Mouse (Mus musculus) regulatory T cell (primary cell): Measurements from ENCODE around the gene Hsd17b13.
"Not testable (repeated sequence)": the region's sequence is repeated elsewhere in the genome, so short reads cannot be mapped to it uniquely, and the experiment has no call there.

ENCODE experiments used
- in situ Hi-C: fragments of 300-600 bp; cut with MboI, MseI; formaldehyde crosslinking; loops from one replicate; pipeline ENCODE4 v1.15.1; 2025; ENCODE audit warnings: high pct_unique_total_duplicates

Hsd17b13 gene

DNA sequence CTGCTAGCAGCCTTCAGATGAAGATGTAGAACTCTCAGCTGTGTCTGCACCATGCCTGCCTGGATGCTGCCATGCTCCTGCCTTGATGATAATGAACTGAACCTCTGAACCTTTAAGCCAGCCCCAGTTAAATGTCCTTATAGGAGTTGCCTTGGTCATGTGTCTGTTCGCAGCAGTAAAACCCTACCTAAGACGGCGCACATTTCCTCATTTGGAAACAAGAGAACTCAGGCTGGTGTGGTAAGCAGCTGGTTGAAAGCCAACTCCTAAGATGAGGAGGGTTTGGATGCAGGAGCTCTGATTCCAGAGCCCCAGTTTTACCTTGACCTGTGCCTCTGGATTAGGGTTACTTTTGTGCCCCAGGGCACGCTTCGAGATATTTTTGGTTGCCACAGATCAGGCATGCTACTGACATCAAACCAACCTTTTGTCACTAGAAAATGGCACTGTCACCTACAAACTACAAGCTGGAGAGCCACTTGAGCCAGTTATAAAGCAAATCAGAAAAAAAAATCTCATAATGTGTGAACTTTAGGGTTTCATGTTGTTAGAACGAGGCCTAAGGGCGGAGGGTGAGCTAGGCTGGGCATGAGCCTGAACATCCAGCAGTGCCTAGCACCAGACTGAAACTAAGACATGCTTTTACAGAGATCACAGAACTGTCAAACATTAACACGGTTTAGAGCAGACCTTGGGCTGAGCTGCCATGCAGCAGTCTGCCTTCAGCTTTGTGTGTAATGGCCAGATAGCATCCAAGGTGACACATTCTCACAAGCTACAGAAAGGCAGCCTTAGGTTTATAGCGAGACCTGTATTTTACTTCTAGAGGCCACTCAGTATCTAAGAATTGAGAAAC is 3.7 kb upstream of the Hsd17b13 start:
- in situ Hi-C loops = no loop called here

DNA sequence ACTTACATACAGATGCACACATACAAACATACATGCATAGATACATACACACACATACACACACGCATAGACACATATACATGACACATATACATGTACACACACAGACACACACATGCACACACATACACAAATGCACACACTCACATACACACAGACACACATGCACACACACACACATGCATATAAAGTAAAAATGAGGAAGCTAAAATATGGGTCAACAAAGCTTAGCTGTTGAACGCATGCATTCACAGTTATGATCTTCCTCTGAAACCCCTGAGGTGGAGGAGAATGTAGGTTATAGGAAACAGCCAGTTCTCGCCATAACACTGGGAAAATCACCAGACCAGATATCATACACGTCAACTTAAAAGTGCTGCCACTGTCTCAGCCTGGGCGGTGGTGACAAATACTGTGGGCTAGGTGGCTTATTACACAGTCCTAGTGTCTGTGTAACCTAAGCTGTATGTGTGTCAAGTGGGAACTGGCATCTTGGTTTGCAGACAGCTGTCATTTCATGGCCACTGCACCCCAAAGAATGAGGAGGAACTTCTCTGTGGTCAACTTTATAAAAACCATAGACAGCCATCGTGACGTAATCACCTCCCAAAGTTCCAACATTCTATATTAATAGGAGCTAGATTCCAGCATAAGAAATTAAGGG is 829 bp upstream of the Hsd17b13 start:
- in situ Hi-C loops = no loop called here

- in situ Hi-C loops = no loop called here
These were observed 1.5 kb downstream of the Hsd17b13 start for GRCm38 (mm10) chr5:103975736-103976135.

DNA sequence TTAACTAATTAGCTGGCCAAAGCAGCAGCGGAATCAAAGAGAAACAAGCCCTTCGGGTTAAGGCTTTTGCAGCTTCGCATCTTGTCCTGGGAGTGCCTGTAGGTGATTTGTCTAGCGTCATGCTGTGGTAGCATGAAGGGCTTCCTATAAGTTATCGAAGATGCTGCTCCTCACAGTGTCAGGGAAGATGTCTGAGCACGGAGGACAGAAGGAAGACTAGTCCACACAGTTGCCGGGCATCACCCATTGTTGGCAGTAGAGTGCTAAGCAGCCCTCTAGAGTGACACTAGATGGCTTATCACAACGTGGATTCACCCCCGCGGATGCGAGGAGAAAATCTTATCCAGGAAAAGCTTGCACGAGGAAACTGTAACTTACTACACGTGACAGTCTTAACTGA is 4.4 kb downstream of the Hsd17b13 start:
- in situ Hi-C loops = no loop called here

- in situ Hi-C loops = no loop called here
These were observed 4.8 kb downstream of the Hsd17b13 start for GRCm38 (mm10) chr5:103972379-103972778.

- in situ Hi-C loops = no loop called here
These were observed 6.2 kb downstream of the Hsd17b13 start for GRCm38 (mm10) chr5:103971051-103971450.

- in situ Hi-C loops = no loop called here
These were observed 14.2 kb downstream of the Hsd17b13 start for GRCm38 (mm10) chr5:103962935-103963429.

GRCm38 (mm10) chr5:103954638-103955037 is 22.6 kb downstream of the Hsd17b13 start:
- in situ Hi-C loops = no loop called here

DNA sequence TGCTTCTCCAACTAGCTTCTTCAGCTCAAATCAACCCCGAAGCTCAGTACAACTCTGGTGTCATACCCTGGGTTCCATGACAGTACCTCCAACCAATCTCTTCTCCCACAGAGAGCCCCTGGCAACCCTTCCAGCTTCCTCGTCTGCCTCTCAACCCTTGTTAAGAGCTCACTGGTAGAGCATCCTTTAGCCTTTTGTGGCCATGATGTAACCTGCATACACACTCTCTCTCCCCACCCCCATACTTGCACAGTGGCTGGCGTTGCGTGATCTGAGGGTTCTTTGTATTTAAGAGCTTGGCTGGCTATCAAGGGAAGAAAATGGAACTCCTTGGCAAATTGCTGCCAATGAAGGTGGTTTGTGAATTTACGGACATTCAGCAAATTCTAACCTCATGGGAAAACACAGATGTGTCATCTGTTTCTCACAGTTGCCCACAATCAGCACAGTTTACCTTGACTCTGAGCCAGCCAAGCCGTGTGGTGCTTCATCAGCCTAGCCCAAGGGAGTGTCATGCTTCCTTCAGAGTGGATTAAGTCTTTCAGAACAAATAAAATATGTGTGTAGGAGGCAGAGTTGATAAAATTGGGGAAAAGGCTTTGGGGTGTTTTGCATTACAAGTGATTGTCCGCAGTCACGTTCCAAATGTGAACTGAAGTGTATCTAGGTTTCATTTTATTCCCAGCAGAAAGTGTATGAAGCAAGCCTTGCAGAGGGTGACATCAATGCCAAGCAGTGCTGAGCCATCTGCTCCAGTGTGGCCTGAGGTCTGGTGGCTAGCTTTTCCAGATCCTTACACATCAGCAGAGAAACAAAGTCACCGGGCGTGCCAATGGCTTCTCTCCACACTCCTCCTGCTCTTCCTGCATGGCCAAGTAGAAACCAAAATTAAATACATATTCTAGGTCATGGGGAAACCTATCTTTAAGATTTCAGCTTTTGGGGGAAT is 23.8 kb downstream of the Hsd17b13 start:
- in situ Hi-C loops = no loop called here

GRCm38 (mm10) chr5:103950138-103950537 is 27.1 kb downstream of the Hsd17b13 start:
- in situ Hi-C loops = not testable (repeated sequence)

GRCm38 (mm10) chr5:103943183-103943582 is 34.0 kb downstream of the Hsd17b13 start:
- in situ Hi-C loops = no loop called here

DNA sequence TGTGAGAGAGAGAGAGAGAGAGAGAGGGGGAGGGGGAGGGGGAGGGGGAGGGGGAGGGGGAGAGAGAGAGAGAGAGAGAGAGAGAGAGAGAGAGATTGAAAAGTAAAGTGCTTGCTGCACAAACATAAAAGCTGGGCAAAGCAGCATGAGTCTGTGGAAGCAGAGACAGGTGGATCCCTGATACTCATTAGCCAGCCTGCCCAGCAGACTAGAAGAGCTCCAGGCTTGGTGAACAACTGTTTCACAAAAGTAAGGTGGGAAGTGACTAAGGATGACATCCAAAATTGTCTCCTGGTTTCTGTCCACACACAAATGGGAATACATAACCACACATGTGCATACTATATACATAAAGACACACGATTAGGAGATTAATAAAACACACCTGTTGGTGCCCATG is 37.4 kb downstream of the Hsd17b13 start:
- in situ Hi-C loops = no loop called here

DNA sequence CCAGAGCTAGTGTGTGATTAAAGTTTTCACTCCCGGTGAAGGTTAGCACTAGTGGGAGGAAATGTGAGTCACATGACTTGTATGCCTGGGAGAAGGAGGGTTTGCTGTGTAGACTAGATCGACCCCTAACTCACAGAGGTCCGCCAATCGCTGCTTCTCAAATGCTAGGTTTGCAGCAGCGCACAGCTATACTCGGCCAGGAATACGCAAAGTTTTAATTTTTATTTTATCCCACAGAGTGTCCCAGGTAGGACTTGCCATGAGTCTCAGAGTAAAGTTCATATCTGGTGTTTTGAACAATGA is 37.9 kb downstream of the Hsd17b13 start:
- in situ Hi-C loops = no loop called here

DNA sequence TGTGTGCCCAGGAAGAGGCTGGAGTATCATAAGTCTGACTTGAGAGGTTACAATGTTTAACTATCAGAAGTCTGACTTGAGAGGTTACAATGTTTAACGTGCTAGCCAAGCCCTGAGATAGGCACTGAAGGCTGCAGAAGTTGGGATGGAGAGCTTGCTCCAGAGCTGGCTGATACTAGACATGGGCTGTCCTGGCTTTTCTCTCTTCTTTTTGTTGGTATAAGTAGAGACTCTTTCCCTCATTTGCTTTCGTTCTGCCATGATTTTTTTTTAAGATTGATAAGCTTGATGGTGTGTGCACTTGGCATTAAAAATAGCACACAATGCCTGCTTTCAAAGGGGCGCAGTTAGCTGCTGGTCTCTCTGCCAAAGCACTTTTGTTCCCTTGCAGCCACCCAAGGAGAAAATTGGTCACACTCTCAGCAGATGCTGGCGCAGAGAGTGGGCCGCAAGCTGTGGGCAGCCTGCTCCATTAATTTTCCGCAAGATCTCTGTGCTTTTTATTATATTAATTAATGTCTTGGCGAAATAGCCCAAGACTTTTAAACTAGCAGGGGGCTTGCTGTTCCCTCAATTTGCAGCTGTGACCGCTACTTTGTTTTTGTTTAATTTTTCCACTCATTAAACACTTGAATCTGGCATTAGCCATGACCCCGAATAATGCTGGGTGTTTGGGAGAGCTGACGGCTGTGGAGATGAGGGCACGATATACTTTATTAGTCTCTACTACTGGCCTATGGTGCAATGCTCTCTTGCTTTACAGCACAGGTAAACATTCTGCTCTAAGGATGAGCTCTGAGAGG is 38.5 kb downstream of the Hsd17b13 start:
- in situ Hi-C loops = no loop called here

GRCm38 (mm10) chr5:103936906-103937589 is 40.2 kb downstream of the Hsd17b13 start:
- in situ Hi-C loops = no loop called here

DNA sequence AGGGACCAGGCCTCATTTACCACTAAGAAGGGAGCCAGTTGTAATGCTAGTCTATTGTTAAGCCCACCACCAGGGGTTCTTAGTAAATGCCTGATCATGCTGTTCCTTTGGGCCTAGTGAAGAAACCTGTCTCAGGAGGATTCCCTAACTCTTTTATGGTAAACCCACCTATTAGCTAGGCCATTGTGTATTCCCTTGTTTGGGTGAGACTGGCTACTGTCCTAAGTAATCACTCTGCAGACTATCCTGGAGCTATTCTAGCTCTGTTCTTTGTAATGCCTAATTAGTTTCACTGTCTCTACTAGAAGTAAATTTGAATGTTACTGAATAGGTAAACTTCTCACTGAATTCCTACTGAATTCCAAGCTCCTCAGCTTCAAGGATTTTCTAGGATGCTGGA is 45.3 kb downstream of the Hsd17b13 start:
- in situ Hi-C loops = not testable (repeated sequence)

DNA sequence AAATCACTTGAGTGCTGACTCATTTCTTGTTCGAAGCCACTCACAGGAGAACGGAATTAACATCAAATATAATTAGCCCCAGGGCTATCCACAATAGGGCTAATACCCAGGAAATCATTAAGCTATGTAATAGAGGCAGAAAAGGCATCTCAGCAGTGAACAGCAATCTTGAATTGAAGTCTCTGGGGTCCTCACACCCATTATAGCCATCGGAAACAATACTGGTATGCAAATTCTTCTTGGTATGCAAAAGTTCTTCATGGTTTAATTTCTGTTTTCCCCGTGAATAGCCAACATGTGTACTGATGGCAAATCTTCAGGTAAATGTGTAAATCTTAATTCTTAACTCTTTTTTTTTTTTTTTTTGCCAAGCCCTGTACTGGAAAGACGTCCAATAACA is 46.7 kb downstream of the Hsd17b13 start:
- in situ Hi-C loops = no loop called here

- in situ Hi-C loops = loop anchor here (5.0 kb wide), 1 partner anchor 76 kb away; no protein-coding TSS in a partner anchor
These were observed 49.0 kb downstream of the Hsd17b13 start for GRCm38 (mm10) chr5:103928196-103928550.

GRCm38 (mm10) chr5:103927429-103928195 is 49.6 kb downstream of the Hsd17b13 start:
- in situ Hi-C loops = loop anchor here (5.0 kb wide), 1 partner anchor 75 kb away; no protein-coding TSS in a partner anchor

- in situ Hi-C loops = loop anchor here (5.0 kb wide), 1 partner anchor 74 kb away; no protein-coding TSS in a partner anchor
These were observed 50.8 kb downstream of the Hsd17b13 start for GRCm38 (mm10) chr5:103926398-103926797.
